In the genomic region with DNA sequence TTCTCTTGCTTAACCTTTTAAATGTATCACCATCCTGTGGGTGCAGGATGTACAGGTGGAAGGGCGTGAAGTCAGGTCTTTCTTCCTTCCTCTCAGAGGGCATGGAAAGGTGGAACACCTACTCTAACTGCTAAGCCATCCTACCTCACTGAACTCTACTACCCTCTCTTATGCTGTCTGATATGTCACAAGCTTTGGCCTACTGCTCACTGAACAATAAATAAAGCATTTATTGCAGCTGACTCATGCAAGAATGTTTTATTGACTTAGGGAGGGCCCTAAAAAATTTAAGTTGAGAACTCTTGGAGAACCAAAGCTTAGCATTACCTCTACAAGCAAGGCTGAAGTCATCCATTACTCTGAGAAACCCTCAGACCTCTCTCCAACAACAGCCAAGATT, we compare ENCODE assay signal across 10 mouse cellular contexts. TPM values are rescaled to one million over a fixed set of nuclear protein-coding genes. Genes with fewer than 3 reads are reported as not detected.
DNase-seq lines count a peak whose midpoint lies in the region; ATAC-seq and TF ChIP-seq lines count a peak whose summit lies in the region.
"Had no signal": no experiment of that assay in that cellular context is flagged by ENCODE, and none has a peak within 500 bp of the region (broad histone marks: within the 10 kb centered on the region; RNA-seq: fewer than 3 reads in every experiment).

No protein-coding gene starts in this region.

- 68% methylated on average over 1 of the region's 1 CpGs for WGBS in lung, postnatal 0 days
- 82% methylated on average over 1 of the region's 1 CpGs for WGBS in liver, embryonic 13.5 days (ENCODE audit: insufficient replicate concordance)
- 86% methylated on average over 1 of the region's 1 CpGs for WGBS in stomach, embryonic 16.5 days

- no peak for TF ChIP-seq CTCF in gastrocnemius, adult 2 months (IDR thresholded peaks at IDR 0.05)
- no peak for TF ChIP-seq CTCF in lung, postnatal 0 days (IDR thresholded peaks at IDR 0.05)

- TF ChIP-seq EP300 in lung, postnatal 0 days (IDR thresholded peaks at IDR 0.05) = peak; percentile 27; the same call in 1 of the 2 replicates

- H3K9ac ChIP-seq in lung, postnatal 0 days (replicated peaks; ENCODE audit: low read depth) = no peak overlapping the region
- peak overlapping the region; percentile 99 for H3K9ac ChIP-seq in liver, embryonic 13.5 days
- H3K9ac ChIP-seq in stomach, embryonic 16.5 days (ENCODE audit: low read length) = peak overlapping the region; percentile 85; the same call in 1 of the 2 replicates

- H3K4me1 ChIP-seq in lung, postnatal 0 days (ENCODE audit: insufficient read depth, low read depth, low read length) = peaks cover 13% of the 10 kb centered on the region; the same call in 1 of the 2 replicates
- peaks cover 81% of the 10 kb centered on the region for H3K4me1 ChIP-seq in liver, embryonic 13.5 days (replicated peaks)
- peaks cover 34% of the 10 kb centered on the region for H3K4me1 ChIP-seq in stomach, embryonic 16.5 days (ENCODE audit: control insufficient read depth, insufficient read depth, low read length)

- H3K4me2 ChIP-seq in lung, postnatal 0 days (replicated peaks; ENCODE audit: low read depth, low read length) = peak overlapping the region; percentile 68; the same call in 1 of the 2 replicates
- H3K4me2 ChIP-seq in liver, embryonic 13.5 days = peak overlapping the region; percentile 70
- peak overlapping the region; percentile 74 for H3K4me2 ChIP-seq in stomach, embryonic 16.5 days (ENCODE audit: low read depth, low read length)

- H3K27ac ChIP-seq in gastrocnemius, adult 2 months = peak overlapping the region; percentile 91
- H3K27ac ChIP-seq in lung, postnatal 0 days (ENCODE audit: low read length) = no peak overlapping the region; the same call in 1 of the 2 replicates
- H3K27ac ChIP-seq in liver, embryonic 13.5 days = peak overlapping the region; percentile 100
- H3K27ac ChIP-seq in stomach, embryonic 16.5 days (ENCODE audit: low read length) = no peak overlapping the region

- no peaks in the 10 kb centered on the region for H3K27me3 ChIP-seq in lung, postnatal 0 days (replicated peaks; ENCODE audit: insufficient read depth, low read length)
- H3K27me3 ChIP-seq in liver, embryonic 13.5 days = no peaks in the 10 kb centered on the region
- no peaks in the 10 kb centered on the region for H3K27me3 ChIP-seq in stomach, embryonic 16.5 days (ENCODE audit: control insufficient read depth, insufficient read depth, low read length)

- H3K9me3 ChIP-seq in lung, postnatal 0 days (ENCODE audit: low read length) = no peaks in the 10 kb centered on the region
- H3K9me3 ChIP-seq in liver, embryonic 13.5 days (replicated peaks) = no peaks in the 10 kb centered on the region
- no peaks in the 10 kb centered on the region for H3K9me3 ChIP-seq in stomach, embryonic 16.5 days (replicated peaks; ENCODE audit: control insufficient read depth, low read length)

- no peak for DNase-seq in gastrocnemius, adult 2 months
- no peak for DNase-seq in gastrocnemius, postnatal 10 days
- DNase-seq in lung, postnatal 0 days (ENCODE audit: low spot score) = peak; percentile 75
- no peak for DNase-seq in lung, postnatal 36 days
- DNase-seq in liver, embryonic 13.5 days = no peak
- DNase-seq in frontal cortex, postnatal 25 days (ENCODE audit: low spot score in 2 of 2) = no peak
- no peak for DNase-seq in spleen, adult 18-20 months
- DNase-seq: cerebellum, adult 9-11 months had no signal

- intact Hi-C loops in gastrocnemius, adult 2 months (cut with DNase I) = no loop called here

- no peaks in the 10 kb centered on the region for H3K36me3 ChIP-seq in lung, postnatal 0 days (ENCODE audit: insufficient read depth, low read length)
- H3K36me3 ChIP-seq in liver, embryonic 13.5 days = peaks cover 45% of the 10 kb centered on the region
- no peaks in the 10 kb centered on the region for H3K36me3 ChIP-seq in stomach, embryonic 16.5 days (ENCODE audit: control insufficient read depth, insufficient read depth, low read length)

- ATAC-seq in lung, postnatal 0 days = peak; percentile 9; the same call in 1 of the 2 replicates
- ATAC-seq in liver, embryonic 13.5 days (ENCODE audit: low read depth) = no peak
- ATAC-seq in stomach, embryonic 16.5 days (ENCODE audit: insufficient read depth, low FRiP score) = no peak
- ATAC-seq: inflammation-experienced regulatory T-cells, adult 6 months had no signal

- peak overlapping the region; percentile 92 for H3K4me3 ChIP-seq in gastrocnemius, adult 2 months
- H3K4me3 ChIP-seq in lung, postnatal 0 days (ENCODE audit: low read depth, low read length) = peak overlapping the region; percentile 99; the same call in 1 of the 2 replicates
- H3K4me3 ChIP-seq in liver, embryonic 13.5 days (replicated peaks) = peak overlapping the region; percentile 98
- 0 out of 2 replicates have a peak overlapping the region, but pooled peaks have one; percentile 73 for H3K4me3 ChIP-seq in stomach, embryonic 16.5 days (replicated peaks; ENCODE audit: low read length)

RNA-seq across cellular contexts. Expression of gene Rnf10, which starts 2.7 kb away (rescaled TPM):
- total RNA-seq in gastrocnemius, adult 2 months (2021) = 100 to 1,000 TPM; 269 to 274 TPM
- 100 to 1,000 TPM; 220 to 226 TPM for total RNA-seq in gastrocnemius, postnatal 10 days (2021)
- 98.5 and 104 TPM in 2 replicates for polyA plus RNA-seq in lung, postnatal 0 days (2015; fragmentation: Nextera tagmentation; extraction: Ambion mirVana)
- polyA plus RNA-seq in liver, embryonic 13.5 days (2015; fragmentation: Nextera tagmentation; extraction: Ambion mirVana) = 122 and 126 TPM in 2 replicates
- 85.1 and 99.8 TPM in 2 replicates for polyA plus RNA-seq in stomach, embryonic 16.5 days (2015; fragmentation: Nextera tagmentation; extraction: Ambion mirVana)

RNA-seq across cellular contexts. Expression of gene Coq5, which starts 9.5 kb away (rescaled TPM):
- total RNA-seq in gastrocnemius, adult 2 months (2021) = 100 to 1,000 TPM in 1 of 2 experiments, 10 to 100 TPM in 1; 63.8 to 112 TPM
- 10 to 100 TPM; 64.5 to 81.1 TPM for total RNA-seq in gastrocnemius, postnatal 10 days (2021)
- polyA plus RNA-seq in lung, postnatal 0 days (2015; fragmentation: Nextera tagmentation; extraction: Ambion mirVana) = 18.9 and 19.4 TPM in 2 replicates
- 38.1 and 42.0 TPM in 2 replicates for polyA plus RNA-seq in liver, embryonic 13.5 days (2015; fragmentation: Nextera tagmentation; extraction: Ambion mirVana)
- polyA plus RNA-seq in stomach, embryonic 16.5 days (2015; fragmentation: Nextera tagmentation; extraction: Ambion mirVana) = 46.5 and 49.2 TPM in 2 replicates

RNA-seq across cellular contexts. Expression of gene Dynll1, which starts 30.8 kb away (rescaled TPM):
- total RNA-seq in gastrocnemius, adult 2 months (2021) = 100 to 1,000 TPM in 1 of 2 experiments, 10 to 100 TPM in 1; 48.4 to 115 TPM
- 100 to 1,000 TPM; 134 to 168 TPM for total RNA-seq in gastrocnemius, postnatal 10 days (2021)
- 1,317 and 1,524 TPM in 2 replicates for polyA plus RNA-seq in lung, postnatal 0 days (2015; fragmentation: Nextera tagmentation; extraction: Ambion mirVana)
- 744 and 768 TPM in 2 replicates for polyA plus RNA-seq in liver, embryonic 13.5 days (2015; fragmentation: Nextera tagmentation; extraction: Ambion mirVana)
- 1,419 and 1,514 TPM in 2 replicates for polyA plus RNA-seq in stomach, embryonic 16.5 days (2015; fragmentation: Nextera tagmentation; extraction: Ambion mirVana)

RNA-seq across cellular contexts. Expression of gene Pop5, which starts 34.3 kb away (rescaled TPM):
- total RNA-seq in gastrocnemius, adult 2 months (2021) = 10 to 100 TPM; 27.8 to 51.7 TPM
- total RNA-seq in gastrocnemius, postnatal 10 days (2021) = 10 to 100 TPM; 17.7 to 26.2 TPM
- 77.6 and 78.8 TPM in 2 replicates for polyA plus RNA-seq in lung, postnatal 0 days (2015; fragmentation: Nextera tagmentation; extraction: Ambion mirVana)
- polyA plus RNA-seq in liver, embryonic 13.5 days (2015; fragmentation: Nextera tagmentation; extraction: Ambion mirVana) = 120 and 127 TPM in 2 replicates
- 88.6 and 100 TPM in 2 replicates for polyA plus RNA-seq in stomach, embryonic 16.5 days (2015; fragmentation: Nextera tagmentation; extraction: Ambion mirVana)

RNA-seq across cellular contexts. Expression of gene Srsf9, which starts 57.0 kb away (rescaled TPM):
- 10 to 100 TPM in 1 of 2 experiments, 1 to 10 TPM in 1; 9.3 to 12.1 TPM for total RNA-seq in gastrocnemius, adult 2 months (2021)
- total RNA-seq in gastrocnemius, postnatal 10 days (2021) = 10 to 100 TPM; 21.3 to 24.1 TPM
- 140 and 152 TPM in 2 replicates for polyA plus RNA-seq in lung, postnatal 0 days (2015; fragmentation: Nextera tagmentation; extraction: Ambion mirVana)
- polyA plus RNA-seq in liver, embryonic 13.5 days (2015; fragmentation: Nextera tagmentation; extraction: Ambion mirVana) = 130 and 143 TPM in 2 replicates
- 111 and 127 TPM in 2 replicates for polyA plus RNA-seq in stomach, embryonic 16.5 days (2015; fragmentation: Nextera tagmentation; extraction: Ambion mirVana)

Comparison
In these comparisons a context has a peak if more than half of its experiments do, and no peak if none do; other contexts are left out.
1. H3K27ac ChIP-seq: peak in gastrocnemius, adult 2 months (single experiment) and liver, embryonic 13.5 days (single experiment); none in lung, postnatal 0 days (single experiment) and stomach, embryonic 16.5 days (single experiment).
2. Peak in every context shown above with its lines, with median percentiles within 50 percentile points of each other: H3K4me3 ChIP-seq and H3K4me2 ChIP-seq.